24 mouse cellular contexts compared by ENCODE assay signal in the genomic region with DNA sequence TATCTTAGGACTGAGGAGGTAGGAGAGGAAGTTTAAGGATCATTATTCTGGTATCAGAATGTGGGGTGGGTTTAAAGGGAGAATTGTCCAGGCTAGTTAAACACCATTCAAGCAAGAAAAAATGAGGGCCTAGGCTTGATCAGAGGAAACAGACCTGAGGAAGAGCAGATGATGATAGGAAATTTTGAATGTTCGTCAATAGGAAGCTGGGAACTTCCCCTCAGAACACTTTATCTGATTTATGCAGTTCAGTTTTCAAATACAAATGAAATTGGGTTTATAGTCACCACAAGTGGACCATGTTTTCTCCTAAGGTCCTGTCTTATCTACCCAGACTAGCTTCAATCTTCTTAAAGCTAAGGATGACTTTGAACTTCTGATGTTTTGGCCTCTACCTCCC. TPM values are rescaled to one million over a fixed set of nuclear protein-coding genes. Genes with fewer than 3 reads are reported as not detected.
"Had no signal": no experiment of that assay in that cellular context is flagged by ENCODE, and none has a peak within 500 bp of the region (broad histone marks: within the 10 kb centered on the region; RNA-seq: fewer than 3 reads in every experiment).

No protein-coding gene starts in this region.

- H3K27me3 ChIP-seq: limb, embryonic 13.5 days; liver, embryonic 12.5 days; liver, embryonic 15.5 days; lung, embryonic 15.5 days; neural tube, embryonic 12.5 days; neural tube, embryonic 15.5 days had no signal

- H3K4me1 ChIP-seq: limb, embryonic 13.5 days; liver, embryonic 12.5 days; liver, embryonic 15.5 days; lung, embryonic 15.5 days; neural tube, embryonic 12.5 days; neural tube, embryonic 15.5 days had no signal

- H3K4me3 ChIP-seq: layer of hippocampus, adult 2 months; limb, embryonic 10.5 days; limb, embryonic 13.5 days; liver, embryonic 12.5 days; liver, embryonic 15.5 days; lung, embryonic 15.5 days; neural tube, embryonic 12.5 days; neural tube, embryonic 15.5 days had no signal

- H3K36me3 ChIP-seq: limb, embryonic 10.5 days; limb, embryonic 13.5 days; liver, embryonic 12.5 days; liver, embryonic 15.5 days; lung, embryonic 15.5 days; neural tube, embryonic 12.5 days; neural tube, embryonic 15.5 days had no signal

- ATAC-seq: liver, embryonic 12.5 days had no signal

- H3K27ac ChIP-seq: kidney, postnatal 0 days; layer of hippocampus, adult 2 months; limb, embryonic 10.5 days; limb, embryonic 13.5 days; liver, embryonic 12.5 days; liver, embryonic 15.5 days; lung, embryonic 15.5 days; neural tube, embryonic 12.5 days; neural tube, embryonic 15.5 days had no signal

- DNase-seq: kidney, postnatal 25 days; layer of hippocampus, adult 9-11 months; liver; lung, adult 18-20 months; lung, postnatal 14 days; lung, postnatal 4 days; midbrain, embryonic 14.5 days; thymus, adult 18-20 months; thymus, postnatal 14 days; thymus, postnatal 4 days had no signal

RNA-seq across cellular contexts. Expression of gene Gm2174, which starts 42.3 kb away (rescaled TPM):
- polyA plus RNA-seq: large intestine, adult 2 months; liver, embryonic 12.5 days; midbrain, postnatal 0 days; small intestine, adult 2 months; spleen, adult 2 months; testis, adult 2 months had no signal
